Mouse (Mus musculus): Measurements from ENCODE around the gene Matn3.
"Not testable (repeated sequence)": the region's sequence is repeated elsewhere in the genome, so short reads cannot be mapped to it uniquely, and the experiment has no call there.

The Matn3 gene

DNA sequence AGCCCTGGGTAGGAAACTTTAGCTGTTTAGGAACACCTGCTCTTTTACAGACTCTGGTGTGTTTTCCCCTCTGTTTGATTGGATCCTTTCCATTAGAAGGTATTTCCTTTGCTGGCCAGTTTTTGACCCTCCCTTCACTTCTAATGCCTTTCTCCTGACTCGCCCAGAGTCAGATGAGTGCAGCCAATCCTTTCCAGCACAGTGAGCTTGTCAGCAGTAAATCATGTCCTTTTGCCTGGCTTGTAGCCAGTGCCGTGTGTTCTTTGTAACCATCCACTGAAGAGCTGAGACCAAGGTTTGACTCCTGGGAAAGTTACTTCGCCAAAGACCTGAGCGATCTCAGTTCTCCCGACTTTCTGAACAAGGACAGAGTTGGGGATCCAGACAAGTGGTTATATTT, 12.4 kb upstream of the Matn3 start:
- in situ Hi-C loops (cut with MboI, MseI), result no loop called here

DNA sequence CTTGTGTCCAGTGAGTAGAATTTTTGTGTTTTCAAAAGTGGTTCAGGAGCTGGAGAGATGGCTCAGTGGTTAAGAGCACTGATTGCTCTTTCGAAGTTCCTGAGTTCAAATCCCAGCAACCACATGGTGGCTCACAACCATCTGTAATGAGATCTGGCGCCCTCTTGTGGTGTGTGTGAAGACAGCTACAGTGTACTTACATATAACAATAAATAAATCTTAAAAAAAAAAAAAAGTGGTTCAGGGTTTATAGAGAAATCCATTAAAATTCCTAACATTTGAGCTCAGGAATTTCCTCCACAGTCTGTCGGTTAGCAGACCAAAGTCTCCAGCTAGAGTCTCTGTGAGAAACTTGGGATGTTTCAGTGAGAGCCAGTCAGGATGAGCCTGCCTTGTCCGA, 11.5 kb upstream of the Matn3 start:
- in situ Hi-C loops (cut with MboI, MseI), result not testable (repeated sequence)

DNA sequence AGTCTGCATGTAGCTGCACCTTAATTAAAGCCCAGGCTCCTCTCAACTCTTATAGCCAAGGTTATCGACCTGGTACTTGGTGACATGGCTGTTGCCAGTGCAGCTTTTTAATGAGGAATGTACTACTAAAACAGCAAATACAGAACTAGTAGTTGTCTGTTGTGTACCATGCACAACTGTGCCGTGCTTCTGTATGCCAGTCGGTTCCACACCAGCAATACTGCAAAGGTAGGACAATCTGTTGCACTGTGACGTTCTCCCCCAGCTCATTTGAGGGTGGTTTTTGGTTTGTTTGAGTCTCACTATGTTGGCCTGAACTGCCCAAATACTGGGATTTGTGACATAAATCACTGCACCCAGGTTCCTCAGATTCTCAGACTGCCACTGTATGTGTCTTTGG, 8.2 kb upstream of the Matn3 start:
- in situ Hi-C loops (cut with MboI, MseI), result no loop called here

DNA sequence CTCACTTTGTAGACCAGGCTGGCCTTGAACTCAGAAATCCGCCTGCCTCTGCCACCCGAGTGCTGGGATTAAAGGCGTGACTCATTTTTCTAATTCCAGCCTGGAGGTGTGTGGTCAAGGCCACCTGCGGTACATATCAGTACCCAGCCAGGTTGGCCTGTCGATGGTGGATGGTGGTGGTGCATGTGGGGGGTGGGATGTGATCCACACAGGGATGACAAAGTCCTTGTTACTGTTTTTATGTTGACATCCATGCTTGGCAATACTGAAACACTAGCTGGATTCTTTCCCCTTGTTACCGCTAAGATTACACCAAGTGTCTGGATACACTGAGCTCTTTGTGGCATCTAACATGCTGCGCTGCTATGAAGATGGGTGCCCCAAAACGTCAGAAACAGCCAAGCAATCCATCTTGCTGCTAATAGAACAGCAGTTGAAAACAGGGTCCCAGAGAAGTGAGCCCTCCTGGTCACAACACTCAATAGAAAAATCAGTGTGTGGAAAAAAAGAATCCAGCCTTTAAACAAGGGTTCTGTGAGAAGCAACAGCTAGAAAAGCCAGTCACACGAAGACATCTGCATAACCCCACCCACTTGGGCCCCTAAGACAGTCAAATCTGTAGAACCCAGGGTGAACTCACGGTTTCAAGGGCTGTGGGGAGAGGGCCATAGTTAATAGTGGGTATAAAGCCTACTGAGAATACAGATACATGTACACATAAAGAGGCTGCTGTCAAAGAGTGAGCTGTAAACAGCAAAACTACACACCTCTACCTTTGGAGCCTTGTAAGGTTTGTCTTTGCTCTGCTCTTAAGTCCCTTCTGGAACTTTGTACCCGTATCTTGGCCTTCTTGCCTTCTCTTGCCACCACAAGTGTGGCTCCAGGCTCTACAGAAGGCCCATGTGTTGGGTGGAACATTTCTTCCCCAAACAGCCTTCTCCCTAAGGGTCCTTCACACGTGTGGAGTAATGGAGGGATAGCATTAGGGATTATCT, 7.4 kb upstream of the Matn3 start:
- in situ Hi-C loops (cut with MboI, MseI), result no loop called here

DNA sequence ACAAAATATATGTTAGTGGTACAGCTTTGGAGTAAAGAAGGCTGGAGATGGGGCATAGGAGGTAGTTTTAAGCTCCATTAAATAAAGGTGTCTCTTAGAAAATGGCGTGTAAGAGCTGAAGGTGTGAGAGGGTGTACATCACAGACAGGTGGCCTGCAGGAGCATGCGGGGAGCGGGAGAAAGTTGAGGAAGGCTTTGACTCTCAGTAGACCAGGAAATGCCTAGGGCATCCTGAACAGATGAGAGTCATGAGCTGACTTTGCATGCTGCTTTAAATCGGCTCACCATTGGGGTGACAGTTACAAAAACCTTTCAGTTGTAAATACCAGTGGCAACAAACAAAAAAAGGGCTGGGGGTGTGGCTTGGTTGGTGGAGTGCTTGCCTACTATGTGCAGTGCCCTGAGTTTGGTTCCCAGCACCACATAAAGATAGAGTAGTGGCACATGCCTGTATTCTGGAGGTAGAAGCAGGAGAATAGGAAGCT, 6.6 kb upstream of the Matn3 start:
- in situ Hi-C loops (cut with MboI, MseI), result no loop called here

DNA sequence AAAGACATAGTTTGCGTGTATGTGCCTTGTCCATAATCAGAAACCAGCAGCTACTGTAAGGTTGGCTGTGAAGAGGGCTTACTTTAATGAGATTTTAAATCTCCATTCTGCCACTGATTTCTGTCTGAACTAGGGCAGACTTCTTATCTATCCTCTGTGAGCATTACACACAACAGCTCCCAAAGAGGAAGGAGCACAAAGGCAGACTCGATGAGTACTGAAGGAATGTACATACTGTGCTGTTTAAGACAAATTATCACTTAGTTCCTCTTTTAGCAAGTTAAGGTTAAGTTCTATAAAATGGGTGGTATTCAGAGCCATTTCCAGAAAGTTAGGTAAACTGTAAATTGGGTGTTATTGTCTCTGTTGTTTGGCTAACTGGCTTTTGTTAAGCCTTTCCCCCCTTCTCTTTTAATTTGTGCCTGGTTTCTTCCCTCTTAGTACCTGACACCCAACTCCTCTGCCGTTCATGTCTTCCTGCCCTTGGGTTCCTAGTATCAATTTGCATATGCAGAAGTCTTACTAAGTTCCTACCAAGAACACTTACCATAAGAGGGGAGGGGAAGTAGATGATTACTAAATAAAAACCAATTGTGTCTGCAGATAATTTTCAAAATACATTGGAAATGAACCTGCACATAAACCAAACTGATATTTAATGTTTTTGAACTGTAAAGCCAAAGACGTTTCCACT, 5.9 kb upstream of the Matn3 start:
- in situ Hi-C loops (cut with MboI, MseI), result no loop called here

DNA sequence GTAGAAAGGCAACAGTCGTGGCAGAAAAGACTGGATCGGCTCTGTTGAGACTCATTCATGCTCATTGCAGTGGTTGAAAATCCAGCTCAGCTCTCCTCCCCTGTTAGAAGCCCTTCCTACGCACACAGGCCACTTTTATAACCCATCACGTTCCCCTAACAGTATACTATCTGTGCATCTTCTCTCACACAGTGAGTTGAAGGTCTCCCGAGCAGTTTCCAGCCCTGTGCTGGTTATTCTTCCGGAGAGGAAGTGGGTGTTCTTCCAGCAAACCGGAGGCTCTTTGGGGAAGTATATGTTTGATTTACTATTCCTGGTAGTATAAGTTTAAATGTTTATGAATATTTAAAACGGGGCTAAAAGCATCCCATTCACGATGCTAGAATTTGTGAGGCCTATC, 566 bp upstream of the Matn3 start:
- in situ Hi-C loops (cut with MboI, MseI), result no loop called here

DNA sequence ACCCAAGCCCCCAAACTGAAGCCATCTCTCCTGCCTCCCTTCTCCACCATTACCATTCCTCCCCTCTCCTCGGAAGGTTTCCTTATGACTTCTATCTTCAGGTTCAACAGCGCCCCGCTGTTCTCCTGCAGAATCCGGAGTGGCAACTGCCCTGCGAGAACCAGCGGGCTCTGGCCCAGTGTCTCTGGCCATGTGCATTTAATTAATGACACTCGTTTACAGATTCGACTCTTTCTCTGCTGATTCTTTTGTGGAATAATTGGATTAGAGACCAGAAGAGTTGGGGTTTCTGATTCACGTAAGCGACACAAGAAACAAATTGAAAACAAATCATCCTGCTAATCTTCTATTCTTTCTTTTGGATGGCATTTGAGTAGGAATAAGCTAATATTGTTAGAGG, 5.4 kb downstream of the Matn3 start:
- in situ Hi-C loops (cut with MboI, MseI), result no loop called here

DNA sequence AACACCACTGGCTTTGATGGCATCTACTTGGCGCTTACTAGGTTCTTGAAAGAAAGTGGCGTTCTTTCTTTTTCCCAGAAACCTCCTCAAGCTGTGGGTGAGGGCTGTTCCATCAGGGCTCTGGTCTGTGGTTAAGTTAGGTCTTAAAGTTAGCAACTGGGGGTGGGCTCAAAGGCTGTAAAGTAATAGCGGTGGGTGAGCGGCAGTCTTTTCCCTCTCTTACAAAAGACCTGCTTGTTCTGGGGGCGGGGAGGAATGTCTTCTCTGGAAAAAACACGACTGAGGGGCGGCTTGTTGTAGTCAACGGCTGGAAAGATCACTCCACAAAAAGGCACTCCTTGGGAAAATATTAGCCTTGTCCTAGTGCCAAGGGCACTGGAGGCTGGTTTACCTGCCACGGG, 6.4 kb downstream of the Matn3 start:
- in situ Hi-C loops (cut with MboI, MseI), result no loop called here

DNA sequence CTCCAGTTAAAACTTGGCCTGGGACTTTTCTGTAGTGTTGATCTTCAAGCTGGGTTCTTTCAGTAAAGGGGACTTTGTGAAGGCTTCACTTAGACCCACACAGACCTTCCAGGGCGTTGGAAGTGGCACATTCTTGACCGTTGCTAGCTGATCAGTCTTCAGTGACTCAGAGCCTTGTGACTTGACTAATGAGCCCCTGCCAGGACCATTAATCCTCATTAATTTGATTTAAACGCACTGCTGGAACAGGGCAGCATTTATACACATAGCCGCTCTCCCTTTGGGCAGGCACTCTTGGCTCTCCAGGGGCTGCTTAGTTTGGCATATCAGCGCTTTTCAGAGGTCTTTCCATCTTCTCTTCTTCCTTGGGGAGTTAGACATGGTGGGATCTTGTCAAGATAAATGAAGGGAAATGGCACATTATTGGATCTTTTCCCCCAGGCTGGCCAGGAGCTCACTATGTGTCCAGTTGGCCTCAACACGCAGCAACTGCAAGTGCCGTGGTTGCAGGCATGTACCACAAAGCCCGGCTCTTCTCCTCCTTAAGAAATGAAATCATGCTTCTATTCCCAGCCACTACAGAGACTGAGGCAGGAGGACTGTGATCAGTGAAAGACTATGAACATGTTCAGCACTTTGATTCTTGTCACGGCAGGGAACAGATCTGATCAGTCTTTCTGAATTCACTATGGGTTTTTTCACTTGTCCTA, 14.0 kb downstream of the Matn3 start:
- in situ Hi-C loops (cut with MboI, MseI), result no loop called here

DNA sequence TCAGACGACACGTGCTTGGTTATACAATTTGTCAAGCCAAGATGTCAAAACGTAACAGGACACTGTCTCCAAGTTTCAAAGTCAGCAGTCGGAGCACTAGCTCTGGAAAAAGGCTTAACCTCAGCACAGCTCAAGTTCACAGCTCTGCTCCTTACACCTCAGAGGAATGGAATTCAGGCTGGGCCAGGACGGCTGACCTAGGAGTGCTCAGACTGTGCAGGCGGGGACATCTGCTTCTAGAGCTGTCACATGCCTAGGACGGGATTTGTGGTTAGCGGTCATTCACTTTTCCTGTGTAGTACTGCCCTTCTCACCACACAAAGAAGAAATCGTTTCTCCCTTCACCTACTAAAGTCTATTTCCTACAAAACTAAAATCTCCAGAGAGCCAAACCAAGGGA, 22.1 kb downstream of the Matn3 start:
- in situ Hi-C loops (cut with MboI, MseI), result loop anchor here in 1 of 2 experiments (10.0 kb wide), 1 partner anchor 475 kb away; no protein-coding TSS in a partner anchor

DNA sequence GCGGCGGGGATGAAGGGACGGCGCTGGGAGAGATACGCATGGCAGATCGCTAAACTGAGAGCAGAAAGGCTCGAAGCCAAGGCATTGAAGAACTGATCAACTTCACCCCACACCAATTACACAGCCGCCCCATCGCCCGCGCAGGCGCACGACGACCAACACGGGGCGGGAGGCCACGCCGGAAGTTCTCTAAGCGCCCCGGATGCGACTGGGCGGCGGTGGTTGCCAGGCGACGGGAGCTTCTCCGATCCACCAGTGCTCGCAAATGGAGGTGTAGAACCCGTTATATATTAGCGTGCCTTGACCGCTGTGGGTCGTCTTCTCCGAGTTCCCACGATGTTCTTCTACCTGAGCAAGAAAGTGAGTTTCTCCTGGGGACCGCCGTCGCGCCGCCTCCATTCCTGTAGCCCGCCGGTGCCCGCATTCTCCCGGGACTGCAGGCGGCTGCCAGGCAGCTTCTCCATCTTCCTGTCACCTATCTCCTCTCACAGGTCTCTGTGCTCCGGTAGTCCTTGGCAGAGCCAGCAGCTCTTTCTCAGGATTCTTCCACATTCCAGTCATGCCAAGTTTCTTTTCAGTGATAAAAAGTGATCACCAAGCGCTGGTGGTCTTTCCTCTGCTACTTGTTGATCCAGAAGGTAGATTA, 26.2 kb downstream of the Matn3 start, which contains the start of gene Wdr35:
Gene Wdr35 (plus strand): TSS at position 73 of the 646 bp plus-strand sequence.
- in situ Hi-C loops (cut with MboI, MseI), result loop anchor here in 1 of 2 experiments (10.0 kb wide), 1 partner anchor 479 kb away; no protein-coding TSS in a partner anchor

DNA sequence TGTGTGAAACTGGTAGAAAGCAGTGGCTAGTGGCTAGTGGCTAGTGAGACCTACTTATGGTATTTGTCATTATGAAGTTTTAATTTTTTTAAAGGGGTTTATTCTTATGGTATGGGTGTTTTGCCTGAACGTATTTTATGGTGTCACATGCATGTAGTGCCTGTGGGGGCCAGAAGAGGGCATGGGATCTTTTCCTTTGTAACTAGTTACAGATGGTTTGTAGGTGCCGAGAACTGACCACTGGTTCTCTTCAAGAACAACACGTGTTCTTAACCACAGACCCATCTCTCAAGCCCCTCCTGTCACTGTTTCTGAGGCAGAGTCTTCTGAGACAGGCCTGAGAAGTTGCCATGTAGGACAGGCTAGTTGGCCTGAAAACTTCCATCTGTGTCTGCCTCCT, 27.3 kb downstream of the Matn3 start:
- in situ Hi-C loops (cut with MboI, MseI), result loop anchor here in 1 of 2 experiments (10.0 kb wide), 1 partner anchor 480 kb away; no protein-coding TSS in a partner anchor

DNA sequence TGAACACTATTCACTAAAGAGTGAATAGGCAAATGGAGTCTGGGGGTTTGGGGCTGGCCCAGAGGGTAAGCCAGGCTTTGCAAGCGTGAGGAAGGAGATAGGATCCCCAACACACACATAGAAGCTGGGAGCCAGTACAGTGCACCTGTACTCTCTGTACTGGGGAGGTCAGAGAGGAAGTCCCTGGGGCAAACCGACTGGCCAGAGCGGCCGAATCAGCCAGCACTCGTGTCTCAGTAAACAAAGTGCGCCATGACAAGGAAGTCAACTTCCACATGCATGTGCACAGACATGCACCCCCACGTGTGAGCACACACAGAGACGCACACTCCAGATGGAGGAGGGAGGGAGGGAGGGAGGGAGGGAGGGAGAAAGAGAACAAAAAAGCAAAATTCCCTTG, 45.5 kb downstream of the Matn3 start:
- in situ Hi-C loops (cut with MboI, MseI), result no loop called here

DNA sequence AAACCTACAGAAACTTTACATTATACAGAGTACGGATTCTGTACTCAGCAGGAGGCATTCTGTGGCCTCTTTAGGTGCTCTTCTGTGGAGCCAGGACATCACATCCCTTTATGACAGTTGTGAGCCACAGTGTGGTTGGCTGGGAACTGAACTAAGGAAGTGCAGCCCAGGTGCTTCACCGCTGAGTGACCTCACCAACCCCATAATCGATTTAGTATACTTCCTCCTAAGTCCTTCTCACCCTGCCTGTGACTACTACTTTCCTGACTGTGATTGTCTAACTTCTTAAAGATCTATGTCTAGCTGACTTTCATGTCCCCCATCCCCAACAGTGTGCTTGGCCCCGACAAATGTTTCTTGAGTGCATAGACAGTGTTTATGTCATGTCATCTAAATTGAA, 50.6 kb downstream of the Matn3 start:
- in situ Hi-C loops (cut with MboI, MseI), result no loop called here

DNA sequence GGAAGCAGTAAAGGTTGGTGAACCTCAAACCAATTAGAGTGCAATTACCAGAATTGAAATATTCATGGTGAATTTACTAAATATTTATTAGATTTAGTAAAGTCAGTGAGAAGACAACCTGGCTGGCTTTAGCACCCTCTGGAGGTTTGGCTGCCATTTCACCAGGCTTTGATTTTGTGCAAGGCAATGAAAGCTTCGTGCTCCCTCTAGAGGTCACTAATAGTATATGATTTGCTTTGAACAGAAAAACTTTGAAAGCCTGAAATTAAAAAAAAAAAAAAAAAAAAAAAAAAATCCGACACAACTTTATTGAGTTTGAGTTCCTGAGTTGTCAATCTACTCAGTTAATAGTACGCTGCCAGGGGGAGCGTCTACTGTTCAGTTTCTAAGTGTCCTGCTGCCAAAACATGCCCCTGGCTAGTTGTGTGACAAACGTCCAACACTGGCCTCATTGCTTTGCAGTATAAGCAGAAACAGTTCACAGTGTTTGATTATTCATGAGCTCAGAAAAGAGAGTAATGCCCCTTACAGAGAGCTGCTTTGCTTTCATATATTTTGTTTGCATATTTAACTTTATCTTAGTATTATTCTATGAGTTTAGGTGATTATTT, 54.4 kb downstream of the Matn3 start:
- in situ Hi-C loops (cut with MboI, MseI), result no loop called here

DNA sequence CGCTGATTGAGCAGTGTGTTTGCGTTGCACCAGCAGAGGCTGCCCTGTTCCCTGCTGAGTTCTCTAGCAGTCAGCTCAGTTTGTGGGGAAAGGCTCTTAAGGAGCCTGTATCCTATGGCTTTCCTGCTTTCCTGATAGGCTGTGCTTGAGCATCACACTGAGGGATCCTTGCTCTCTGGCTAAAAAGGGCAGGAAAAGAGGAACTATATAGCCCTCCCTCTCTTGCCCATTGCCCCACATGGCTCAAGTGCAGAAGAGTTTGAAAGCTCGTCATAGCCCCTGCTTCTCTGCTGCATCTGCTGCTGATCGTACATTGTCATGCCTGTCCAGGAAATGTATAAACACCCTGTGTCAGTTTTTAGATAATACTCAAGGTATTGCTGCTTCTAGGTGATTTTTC, 59.4 kb downstream of the Matn3 start:
- in situ Hi-C loops (cut with MboI, MseI), result loop anchor here in 1 of 2 experiments (5.0 kb wide), 1 partner anchor 245 kb away; no protein-coding TSS in a partner anchor

DNA sequence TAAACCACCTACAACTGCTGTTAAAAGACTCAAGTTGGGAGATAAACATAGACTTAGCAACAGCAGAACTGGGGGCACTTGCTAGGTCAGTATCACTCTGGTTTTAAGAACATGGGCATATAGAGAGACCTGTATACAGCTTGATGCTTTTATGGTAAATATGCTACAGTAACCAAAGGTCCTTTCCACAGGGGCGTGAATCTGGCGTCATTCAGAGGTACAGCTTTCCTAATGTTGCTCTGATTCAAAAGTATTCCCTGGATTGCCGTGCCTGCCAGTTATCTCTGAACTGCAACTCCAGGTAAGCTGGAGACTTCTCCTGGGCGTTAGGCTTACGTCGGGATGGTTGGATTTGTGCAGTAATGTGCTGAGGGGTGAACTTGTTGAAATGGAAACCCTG, 60.1 kb downstream of the Matn3 start:
- in situ Hi-C loops (cut with MboI, MseI), result loop anchor here in 1 of 2 experiments (5.0 kb wide), 1 partner anchor 246 kb away; no protein-coding TSS in a partner anchor

DNA sequence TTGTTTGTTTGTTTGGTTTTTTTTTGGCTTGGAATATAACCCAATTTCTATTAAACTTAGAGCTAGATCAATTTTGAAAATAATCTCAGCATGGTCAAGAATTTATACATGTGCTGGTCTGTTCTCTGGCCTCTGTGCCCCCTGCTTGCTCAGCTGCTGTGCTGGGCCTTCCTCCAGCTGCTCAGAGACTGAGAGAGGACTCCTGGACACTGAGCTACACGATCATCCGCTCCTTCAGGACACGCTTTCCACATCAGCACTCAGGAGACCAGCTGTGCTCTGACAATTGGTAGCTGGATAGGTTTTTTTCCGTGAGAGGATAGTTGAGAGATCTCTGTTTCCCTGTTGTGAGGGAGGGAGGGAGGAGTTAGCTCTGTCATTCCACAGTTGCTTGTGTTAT, 62.6 kb downstream of the Matn3 start:
- in situ Hi-C loops (cut with MboI, MseI), result no loop called here

DNA sequence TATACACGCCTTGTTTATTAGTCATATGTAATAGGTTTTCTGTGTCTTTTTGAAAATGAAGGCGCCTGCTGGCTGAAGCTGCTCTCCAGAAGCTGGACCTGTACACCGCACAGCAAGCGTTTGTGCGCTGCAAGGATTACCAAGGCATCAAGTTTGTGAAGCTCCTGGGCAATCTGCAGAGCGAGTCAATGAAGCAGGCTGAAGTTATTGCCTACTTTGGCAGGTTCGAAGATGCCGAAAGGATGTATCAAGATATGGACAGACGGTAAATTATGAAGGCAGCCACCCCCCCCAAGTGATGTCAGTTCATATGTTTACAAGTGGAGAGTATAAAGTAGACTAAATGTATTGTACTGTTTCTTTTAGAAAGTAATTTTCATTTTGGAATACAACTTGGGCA, 68.6 kb downstream of the Matn3 start:
- in situ Hi-C loops (cut with MboI, MseI), result loop anchor here in 1 of 2 experiments (5.0 kb wide), 1 partner anchor 129 kb away; no protein-coding TSS in a partner anchor

Measured in T-helper 17 cell (primary cell).